Mouse (Mus musculus): ENCODE measurements around the gene Gm21149.
"Not testable (repeated sequence)": the region's sequence is repeated elsewhere in the genome, so short reads cannot be mapped to it uniquely, and the experiment has no call there.

GRCm38 (mm10) chr5:15461613-15462012 lies 14.7 kb downstream of the Gm21149 start:
- TF ChIP-seq CTCF (IDR thresholded peaks at IDR 0.05; ENCODE audit: low read depth) = peak; percentile 22
- not testable (repeated sequence) for TF ChIP-seq EP300 (IDR thresholded peaks at IDR 0.05; ENCODE audit: low read depth)

All from heart, postnatal 0 days (tissue).